Mouse (Mus musculus): ENCODE measurements around the gene Kcnk3. TPM values are rescaled to one million over a fixed set of nuclear protein-coding genes. Genes with fewer than 3 reads are reported as not detected.

The Kcnk3 gene
- polyA plus RNA-seq, 1 experiment, result 81.9 TPM

DNA sequence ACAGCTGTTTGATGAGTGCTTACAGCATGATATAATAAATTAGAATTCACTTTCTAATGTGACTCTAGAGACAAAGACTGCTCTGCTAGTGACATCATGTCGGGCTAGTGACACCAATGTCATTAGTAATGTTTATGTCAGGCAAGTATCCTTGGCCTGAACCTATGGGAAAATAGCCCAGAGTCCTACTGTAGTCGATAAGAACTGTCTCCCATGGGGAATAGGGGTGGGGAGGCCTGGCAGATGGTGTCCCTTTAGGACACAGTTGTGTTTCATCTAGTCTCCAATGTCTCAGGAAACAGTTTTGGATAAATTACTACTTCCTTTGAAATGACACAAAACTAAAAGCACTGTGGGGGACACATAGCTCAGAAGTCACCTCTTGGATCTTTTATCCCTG lies 58.1 kb downstream of the Kcnk3 start:
- Histone ChIP-seq H3K27me3 (ENCODE audit: control insufficient read depth, insufficient read depth, low read length) (no peaks in the 10 kb centered on the region; the same call in 1 of the 2 replicates), H3K4me1 (ENCODE audit: control insufficient read depth, insufficient read depth, low read length) (peaks cover 12% of the 10 kb centered on the region), H3K27ac (ENCODE audit: insufficient read depth, low read length) (no peak overlapping the region), H3K4me3 (replicated peaks; ENCODE audit: insufficient read depth, low read depth, low read length) (no peak overlapping the region)
- no peak for TF ChIP-seq CTCF (IDR thresholded peaks at IDR 0.05; ENCODE audit: borderline replicate concordance, insufficient read depth, low read depth, low read length)
- TF ChIP-seq POLR2A (IDR thresholded peaks at IDR 0.05; ENCODE audit: borderline replicate concordance, insufficient read depth, low read length), result no peak
- 52% methylated on average over 2 of the region's 2 CpGs for WGBS
- DNase-seq, result no peak

- Histone ChIP-seq H3K27me3 (ENCODE audit: control insufficient read depth, insufficient read depth, low read length) (no peaks in the 10 kb centered on the region), H3K27ac (ENCODE audit: insufficient read depth, low read length) (peak overlapping the region; percentile 75), H3K4me1 (ENCODE audit: control insufficient read depth, insufficient read depth, low read length) (peaks cover 15% of the 10 kb centered on the region), H3K4me3 (replicated peaks; ENCODE audit: insufficient read depth, low read depth, low read length) (peak overlapping the region; percentile 99)
- WGBS, result under 1% methylated on average over 9 of the region's 9 CpGs
- TF ChIP-seq CTCF (IDR thresholded peaks at IDR 0.05; ENCODE audit: borderline replicate concordance, insufficient read depth, low read depth, low read length), result no peak
- no peak for TF ChIP-seq POLR2A (IDR thresholded peaks at IDR 0.05; ENCODE audit: borderline replicate concordance, insufficient read depth, low read length)
- no peak for DNase-seq
These were observed 59.4 kb downstream of the Kcnk3 start for GRCm38 (mm10) chr5:30647396-30647795.

DNA sequence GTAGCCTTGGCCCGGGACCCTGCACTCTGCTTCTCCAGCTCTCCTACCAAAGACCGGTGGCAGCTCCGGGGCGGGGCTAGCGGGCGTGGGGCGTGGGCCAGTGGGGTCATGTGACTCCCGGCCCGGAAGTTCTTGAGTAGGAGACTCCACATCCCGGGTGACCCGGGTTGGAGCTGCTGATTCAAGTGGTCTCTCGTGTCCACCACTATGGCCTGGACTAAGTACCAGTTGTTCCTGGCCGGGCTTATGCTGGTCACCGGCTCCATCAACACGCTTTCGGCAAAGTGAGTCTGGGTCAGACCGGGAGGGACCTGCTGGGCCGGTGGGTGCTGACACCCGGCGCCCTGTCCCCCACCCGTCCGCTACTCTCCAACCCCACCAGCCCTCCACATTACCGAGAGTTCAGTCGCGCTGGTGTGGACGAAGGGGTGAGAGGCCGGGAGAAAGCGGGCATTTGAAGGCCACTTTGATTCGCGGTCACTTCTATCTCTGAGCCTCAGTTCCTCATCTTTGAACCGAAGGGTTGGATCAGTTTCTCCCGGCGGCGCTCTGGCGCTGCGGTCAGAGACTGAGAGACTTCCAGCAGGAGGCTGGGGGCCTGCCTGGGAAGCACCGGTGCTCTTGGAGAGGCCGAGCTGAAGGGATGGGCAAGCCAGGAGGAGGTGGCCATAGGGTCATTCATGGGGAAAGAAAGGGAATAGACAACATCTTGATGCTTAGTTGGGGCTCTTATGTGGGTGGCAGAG lies 60.0 kb downstream of the Kcnk3 start, which contains the start of gene Slc35f6:
Gene Slc35f6 (plus strand): TSS at position 119 of the 746 bp plus-strand sequence.
- H3K4me3 ChIP-seq (replicated peaks; ENCODE audit: insufficient read depth, low read depth, low read length), result peak within 1 kb of the TSS; percentile 99
- 1% methylated on average over 38 of the region's 38 CpGs for WGBS
- DNase-seq, result peak; percentile 92
- H3K4me1 ChIP-seq (ENCODE audit: control insufficient read depth, insufficient read depth, low read length), result peaks cover 15% of the 10 kb centered on the region
- TF ChIP-seq POLR2A (IDR thresholded peaks at IDR 0.05; ENCODE audit: borderline replicate concordance, insufficient read depth, low read length), result peak; percentile 84
- TF ChIP-seq CTCF (IDR thresholded peaks at IDR 0.05; ENCODE audit: borderline replicate concordance, insufficient read depth, low read depth, low read length), result no peak
- no peaks in the 10 kb centered on the region for H3K27me3 ChIP-seq (ENCODE audit: control insufficient read depth, insufficient read depth, low read length)
- H3K27ac ChIP-seq (ENCODE audit: insufficient read depth, low read length), result peak within 1 kb of the TSS; percentile 75

DNA sequence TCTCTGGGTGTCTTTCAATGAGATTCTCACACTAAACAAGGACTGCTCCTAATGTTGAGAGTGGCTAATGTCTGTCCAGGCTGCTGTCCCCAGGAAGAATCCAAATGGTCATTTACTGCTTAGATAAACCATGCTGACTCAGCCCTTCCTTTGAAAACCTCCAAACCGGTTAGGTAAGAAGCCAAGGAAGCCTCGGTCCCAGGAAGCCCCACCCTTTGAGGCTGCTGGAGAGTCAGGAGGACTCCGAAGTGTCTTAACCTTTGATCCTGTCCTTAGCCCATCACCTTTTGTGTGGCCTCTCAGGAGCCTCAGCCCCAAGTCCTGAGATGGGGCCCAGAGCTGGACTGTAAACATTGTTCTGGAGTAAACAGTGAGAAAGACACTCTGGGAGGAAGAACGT lies 61.6 kb downstream of the Kcnk3 start:
- 79% methylated on average over 4 of the region's 4 CpGs for WGBS
- H3K4me3 ChIP-seq (replicated peaks; ENCODE audit: insufficient read depth, low read depth, low read length), result no peak overlapping the region
- DNase-seq, result no peak
- TF ChIP-seq CTCF (IDR thresholded peaks at IDR 0.05; ENCODE audit: borderline replicate concordance, insufficient read depth, low read depth, low read length) (no peak), POLR2A (IDR thresholded peaks at IDR 0.05; ENCODE audit: borderline replicate concordance, insufficient read depth, low read length) (no peak)
- H3K27me3 ChIP-seq (ENCODE audit: control insufficient read depth, insufficient read depth, low read length), result no peaks in the 10 kb centered on the region
- peaks cover 15% of the 10 kb centered on the region for H3K4me1 ChIP-seq (ENCODE audit: control insufficient read depth, insufficient read depth, low read length)
- H3K27ac ChIP-seq (ENCODE audit: insufficient read depth, low read length), result no peak overlapping the region

DNA sequence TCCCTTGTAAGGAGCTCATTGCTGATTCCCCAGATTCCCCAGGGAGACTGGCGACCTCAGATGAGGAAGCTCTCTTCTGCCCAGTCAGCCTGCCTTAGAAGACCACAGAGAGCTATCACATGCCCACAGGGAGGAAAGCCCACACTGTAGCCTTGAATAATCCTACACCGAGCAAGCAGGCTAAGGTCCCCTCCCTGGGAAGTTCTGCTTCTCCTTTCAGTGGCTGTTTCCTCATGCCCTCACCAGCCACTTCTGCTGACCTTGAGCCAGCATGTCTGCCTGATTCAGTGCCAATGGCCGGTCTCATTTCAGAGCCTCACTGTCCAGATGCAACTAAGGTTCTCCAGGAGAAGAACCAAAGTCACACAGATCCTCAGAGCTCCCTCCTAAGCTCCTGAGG lies 62.8 kb downstream of the Kcnk3 start:
- Histone ChIP-seq H3K27me3 (ENCODE audit: control insufficient read depth, insufficient read depth, low read length) (no peaks in the 10 kb centered on the region), H3K4me3 (replicated peaks; ENCODE audit: insufficient read depth, low read depth, low read length) (no peak overlapping the region), H3K27ac (ENCODE audit: insufficient read depth, low read length) (no peak overlapping the region), H3K4me1 (ENCODE audit: control insufficient read depth, insufficient read depth, low read length) (peaks cover 15% of the 10 kb centered on the region)
- 66% methylated on average over 3 of the region's 3 CpGs for WGBS
- no peak for DNase-seq
- no peak for TF ChIP-seq POLR2A (IDR thresholded peaks at IDR 0.05; ENCODE audit: borderline replicate concordance, insufficient read depth, low read length)
- TF ChIP-seq CTCF (IDR thresholded peaks at IDR 0.05; ENCODE audit: borderline replicate concordance, insufficient read depth, low read depth, low read length), result no peak

DNA sequence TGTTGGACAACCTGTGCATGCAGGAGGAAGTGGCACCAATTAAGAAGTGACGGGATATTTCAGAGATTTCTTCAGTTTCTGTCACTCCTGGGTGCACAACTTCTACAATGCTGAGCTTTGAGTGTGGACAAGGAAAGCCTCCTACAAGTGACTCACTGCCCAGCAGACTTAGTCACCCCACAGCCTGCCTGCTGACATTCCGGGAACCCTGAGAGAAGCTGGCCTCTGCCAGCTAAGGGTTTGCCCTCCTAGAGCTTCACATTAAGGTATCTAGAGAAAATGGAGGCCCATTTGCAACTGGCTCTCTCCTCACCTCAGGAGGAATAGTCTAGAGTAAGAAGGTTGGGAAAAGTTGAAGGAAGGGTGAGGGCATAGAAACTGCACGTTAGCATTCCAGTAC lies 63.6 kb downstream of the Kcnk3 start:
- no peak for TF ChIP-seq CTCF (IDR thresholded peaks at IDR 0.05; ENCODE audit: borderline replicate concordance, insufficient read depth, low read depth, low read length)
- TF ChIP-seq POLR2A (IDR thresholded peaks at IDR 0.05; ENCODE audit: borderline replicate concordance, insufficient read depth, low read length), result no peak
- no peak overlapping the region for H3K4me3 ChIP-seq (replicated peaks; ENCODE audit: insufficient read depth, low read depth, low read length)
- DNase-seq, result no peak
- 64% methylated on average over 3 of the region's 3 CpGs for WGBS
- no peak overlapping the region for H3K27ac ChIP-seq (ENCODE audit: insufficient read depth, low read length)
- peaks cover 15% of the 10 kb centered on the region for H3K4me1 ChIP-seq (ENCODE audit: control insufficient read depth, insufficient read depth, low read length)
- no peaks in the 10 kb centered on the region for H3K27me3 ChIP-seq (ENCODE audit: control insufficient read depth, insufficient read depth, low read length)

GRCm38 (mm10) chr5:30653246-30653645 lies 65.3 kb downstream of the Kcnk3 start:
- TF ChIP-seq CTCF (IDR thresholded peaks at IDR 0.05; ENCODE audit: borderline replicate concordance, insufficient read depth, low read depth, low read length) (no peak), POLR2A (IDR thresholded peaks at IDR 0.05; ENCODE audit: borderline replicate concordance, insufficient read depth, low read length) (no peak)
- 83% methylated on average over 6 of the region's 6 CpGs for WGBS

GRCm38 (mm10) chr5:30655042-30655441 lies 67.1 kb downstream of the Kcnk3 start:
- H3K4me3 ChIP-seq (replicated peaks; ENCODE audit: insufficient read depth, low read depth, low read length), result no peak overlapping the region
- H3K27me3 ChIP-seq (ENCODE audit: control insufficient read depth, insufficient read depth, low read length), result no peaks in the 10 kb centered on the region
- WGBS, result 76% methylated on average over 8 of the region's 8 CpGs
- H3K4me1 ChIP-seq (ENCODE audit: control insufficient read depth, insufficient read depth, low read length), result peaks cover 3% of the 10 kb centered on the region; the same call in 1 of the 2 replicates
- no peak overlapping the region for H3K27ac ChIP-seq (ENCODE audit: insufficient read depth, low read length)
- no peak for DNase-seq
- no peak for TF ChIP-seq CTCF (IDR thresholded peaks at IDR 0.05; ENCODE audit: borderline replicate concordance, insufficient read depth, low read depth, low read length)
- TF ChIP-seq POLR2A (IDR thresholded peaks at IDR 0.05; ENCODE audit: borderline replicate concordance, insufficient read depth, low read length), result no peak

More at GRCm38 (mm10) chr5:30653246-30653645, 65.3 kb downstream of the Kcnk3 start:
- DNase-seq, result no peak
- H3K4me3 ChIP-seq (replicated peaks; ENCODE audit: insufficient read depth, low read depth, low read length), result no peak overlapping the region
- no peaks in the 10 kb centered on the region for H3K27me3 ChIP-seq (ENCODE audit: control insufficient read depth, insufficient read depth, low read length)
- no peak overlapping the region for H3K27ac ChIP-seq (ENCODE audit: insufficient read depth, low read length)
- peaks cover 15% of the 10 kb centered on the region for H3K4me1 ChIP-seq (ENCODE audit: control insufficient read depth, insufficient read depth, low read length)
